Mouse (Mus musculus): ENCODE results near the gene Cisd3. TPM values are rescaled to one million over a fixed set of nuclear protein-coding genes. Genes with fewer than 3 reads are reported as not detected.

Gene Cisd3
- polyA plus RNA-seq, 1 experiment from 2014 or later = 11.8 TPM

Small RNA genes lying within 50 kb of the gene (microRNA-seq; reads per million reads assigned to microRNA genes)
- gene Gm24158 (ENCODE audit: borderline number of aligned reads) (1.4 reads per million), gene Mir6927 (ENCODE audit: borderline number of aligned reads) (not detected)

Other genes with a start within 250 kb of the Cisd3 start
- gene 4933428G20Rik, start 185.5 kb upstream of the Cisd3 start, polyA plus RNA-seq (2014; fragmentation: Nextera tagmentation; extraction: Ambion mirVana) = not detected in 2 replicates
- 0.55 and 0.56 TPM in 2 replicates for gene Srcin1, start 109.6 kb upstream of the Cisd3 start, polyA plus RNA-seq (2014; fragmentation: Nextera tagmentation; extraction: Ambion mirVana)
- gene Epop, start 56.1 kb upstream of the Cisd3 start, polyA plus RNA-seq (2014; fragmentation: Nextera tagmentation; extraction: Ambion mirVana) = 9.0 and 9.7 TPM in 2 replicates
- gene Mllt6, start 22.4 kb upstream of the Cisd3 start, polyA plus RNA-seq (2014; fragmentation: Nextera tagmentation; extraction: Ambion mirVana) = 3.7 and 3.9 TPM in 2 replicates
- 18.0 and 21.8 TPM in 2 replicates for gene Pcgf2, start 14.7 kb downstream of the Cisd3 start, polyA plus RNA-seq (2014; fragmentation: Nextera tagmentation; extraction: Ambion mirVana)
- gene Psmb3, start 17.6 kb downstream of the Cisd3 start, polyA plus RNA-seq (2014; fragmentation: Nextera tagmentation; extraction: Ambion mirVana) = 476 and 532 TPM in 2 replicates
- gene Pip4k2b, start 58.9 kb downstream of the Cisd3 start, polyA plus RNA-seq (2014; fragmentation: Nextera tagmentation; extraction: Ambion mirVana) = 2.6 and 2.8 TPM in 2 replicates
- 12.9 and 13.1 TPM in 2 replicates for gene Cwc25, start 80.7 kb downstream of the Cisd3 start, polyA plus RNA-seq (2014; fragmentation: Nextera tagmentation; extraction: Ambion mirVana)
- not detected in 2 replicates for gene 1700001P01Rik, start 90.1 kb downstream of the Cisd3 start, polyA plus RNA-seq (2014; fragmentation: Nextera tagmentation; extraction: Ambion mirVana)
- gene Rpl23, start 96.6 kb downstream of the Cisd3 start, polyA plus RNA-seq (2014; fragmentation: Nextera tagmentation; extraction: Ambion mirVana) = 524 and 537 TPM in 2 replicates
- 62.6 and 67.8 TPM in 2 replicates for gene Lasp1, start 113.2 kb downstream of the Cisd3 start, polyA plus RNA-seq (2014; fragmentation: Nextera tagmentation; extraction: Ambion mirVana)
- 15.4 and 20.0 TPM in 2 replicates for gene B230217C12Rik, start 155.0 kb downstream of the Cisd3 start, polyA plus RNA-seq (2014; fragmentation: Nextera tagmentation; extraction: Ambion mirVana)
- 0.60 and 0.61 TPM in 2 replicates for gene Fbxo47, start 198.3 kb downstream of the Cisd3 start, polyA plus RNA-seq (2014; fragmentation: Nextera tagmentation; extraction: Ambion mirVana)

Data from embryonic facial prominence, embryonic 11.5 days (tissue).